Mouse (Mus musculus): Measurements from ENCODE around the gene Olfr325. TPM values are rescaled to one million over a fixed set of nuclear protein-coding genes. Genes with fewer than 3 reads are reported as not detected.

Olfr325 gene
- polyA plus RNA-seq, 1 experiment from 2014 or later, result not detected

DNA sequence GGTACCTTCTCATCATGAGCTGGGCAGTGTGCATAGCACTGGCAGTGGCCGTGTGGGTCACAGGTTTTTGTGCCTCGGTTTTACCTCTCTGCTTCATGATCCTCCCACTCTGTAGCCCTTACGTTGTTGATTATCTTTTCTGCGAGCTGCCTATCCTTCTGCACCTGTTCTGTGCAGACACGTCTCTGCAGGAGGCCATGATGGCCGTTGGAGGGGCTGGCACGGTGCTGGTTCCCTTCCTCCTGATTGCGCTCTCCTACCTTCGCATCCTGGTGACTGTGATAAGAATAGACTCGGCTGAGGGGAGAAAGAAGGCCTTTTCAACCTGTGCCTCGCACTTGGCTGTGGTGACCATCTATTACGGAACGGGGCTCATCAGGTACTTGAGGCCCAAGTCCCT lies 20.3 kb downstream of the Olfr325 start:
- H3K36me3 ChIP-seq (ENCODE audit: control insufficient read depth, insufficient read depth), result no peaks in the 10 kb centered on the region
- H3K9ac ChIP-seq (replicated peaks; ENCODE audit: low read depth, low read length), result no peak overlapping the region
- no peaks in the 10 kb centered on the region for H3K9me3 ChIP-seq (ENCODE audit: control insufficient read depth, low read length)
- H3K27me3 ChIP-seq (replicated peaks; ENCODE audit: control insufficient read depth, insufficient read depth, low read length), result no peaks in the 10 kb centered on the region
- no peak for ATAC-seq
- no peak overlapping the region for H3K27ac ChIP-seq (ENCODE audit: low read length)
- no peak overlapping the region for H3K4me3 ChIP-seq (replicated peaks; ENCODE audit: low read length)
- no peaks in the 10 kb centered on the region for H3K4me1 ChIP-seq (replicated peaks; ENCODE audit: control insufficient read depth, insufficient read depth, low read length)
- 92% methylated on average over 13 of the region's 13 CpGs for WGBS
- no peak overlapping the region for H3K4me2 ChIP-seq (ENCODE audit: low read length)

DNA sequence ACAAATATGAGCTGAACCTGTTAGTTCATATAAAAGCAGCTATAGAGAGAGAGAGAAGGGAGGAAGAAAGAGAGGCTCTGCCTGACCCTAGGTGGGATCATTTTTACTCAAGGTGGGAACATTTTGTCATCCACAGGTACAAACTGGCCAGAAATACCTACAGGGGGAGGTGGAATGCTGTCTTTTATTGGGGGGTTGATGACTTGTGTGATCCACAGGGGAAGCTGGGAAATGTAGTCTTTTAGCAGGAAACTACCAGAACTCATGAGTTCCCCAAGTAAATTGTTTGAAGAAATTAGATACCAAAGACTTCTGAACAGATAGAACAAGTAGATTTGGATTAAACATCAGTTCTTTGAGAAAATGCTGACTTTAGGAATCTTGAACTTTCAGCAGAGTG lies 24.5 kb downstream of the Olfr325 start:
- H3K4me1 ChIP-seq (replicated peaks; ENCODE audit: control insufficient read depth, insufficient read depth, low read length), result no peaks in the 10 kb centered on the region
- H3K4me2 ChIP-seq (ENCODE audit: low read length), result no peak overlapping the region
- H3K36me3 ChIP-seq (ENCODE audit: control insufficient read depth, insufficient read depth), result no peaks in the 10 kb centered on the region
- no peak for ATAC-seq
- H3K9me3 ChIP-seq (ENCODE audit: control insufficient read depth, low read length), result no peaks in the 10 kb centered on the region
- no peak overlapping the region for H3K9ac ChIP-seq (replicated peaks; ENCODE audit: low read depth, low read length)
- no peak overlapping the region for H3K4me3 ChIP-seq (replicated peaks; ENCODE audit: low read length)
- H3K27ac ChIP-seq (ENCODE audit: low read length), result no peak overlapping the region
- H3K27me3 ChIP-seq (replicated peaks; ENCODE audit: control insufficient read depth, insufficient read depth, low read length), result no peaks in the 10 kb centered on the region

DNA sequence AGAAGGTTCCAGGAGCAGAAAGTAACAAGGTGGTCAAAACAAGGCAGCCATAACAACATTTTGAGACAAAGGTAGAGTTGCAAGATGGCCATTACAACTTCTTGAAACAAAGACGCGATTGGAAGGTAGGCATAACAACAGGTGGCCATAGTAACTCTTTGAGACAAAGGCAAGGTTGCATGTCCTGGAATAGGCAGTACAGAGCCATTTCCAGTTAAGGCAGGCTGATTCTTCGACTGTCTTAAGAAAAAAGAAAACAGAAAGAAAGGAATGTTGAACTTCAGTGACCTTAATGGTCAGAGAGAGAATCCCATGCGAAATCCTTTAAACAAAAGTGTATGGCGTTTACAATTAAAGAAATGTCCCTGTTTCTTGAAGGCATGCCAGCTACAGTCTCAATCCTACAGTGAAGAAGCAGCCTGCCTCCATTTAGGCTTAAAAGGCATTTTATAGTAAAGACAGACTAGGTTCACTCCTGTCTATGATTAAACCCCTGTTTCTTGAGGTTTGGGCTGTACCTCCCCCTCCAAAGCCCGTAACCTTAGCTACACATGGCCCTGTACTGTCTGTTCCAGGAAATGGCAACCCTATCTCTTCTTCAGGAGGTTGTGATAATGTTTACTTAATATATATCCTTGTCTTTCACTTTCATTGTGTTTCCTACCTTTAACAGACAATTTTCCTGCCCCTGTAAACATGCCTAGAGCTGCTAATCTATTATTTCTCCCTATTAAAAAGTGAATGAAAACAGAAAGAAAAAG lies 25.4 kb downstream of the Olfr325 start:
- Histone ChIP-seq H3K9me3 (ENCODE audit: control insufficient read depth, low read length) (no peaks in the 10 kb centered on the region), H3K4me3 (replicated peaks; ENCODE audit: low read length) (no peak overlapping the region), H3K9ac (replicated peaks; ENCODE audit: low read depth, low read length) (no peak overlapping the region), H3K4me1 (replicated peaks; ENCODE audit: control insufficient read depth, insufficient read depth, low read length) (no peaks in the 10 kb centered on the region), H3K27ac (ENCODE audit: low read length) (no peak overlapping the region), H3K27me3 (replicated peaks; ENCODE audit: control insufficient read depth, insufficient read depth, low read length) (no peaks in the 10 kb centered on the region), H3K36me3 (ENCODE audit: control insufficient read depth, insufficient read depth) (no peaks in the 10 kb centered on the region), H3K4me2 (ENCODE audit: low read length) (no peak overlapping the region)
- WGBS, result 84% methylated on average over 6 of the region's 6 CpGs
- ATAC-seq, result no peak

DNA sequence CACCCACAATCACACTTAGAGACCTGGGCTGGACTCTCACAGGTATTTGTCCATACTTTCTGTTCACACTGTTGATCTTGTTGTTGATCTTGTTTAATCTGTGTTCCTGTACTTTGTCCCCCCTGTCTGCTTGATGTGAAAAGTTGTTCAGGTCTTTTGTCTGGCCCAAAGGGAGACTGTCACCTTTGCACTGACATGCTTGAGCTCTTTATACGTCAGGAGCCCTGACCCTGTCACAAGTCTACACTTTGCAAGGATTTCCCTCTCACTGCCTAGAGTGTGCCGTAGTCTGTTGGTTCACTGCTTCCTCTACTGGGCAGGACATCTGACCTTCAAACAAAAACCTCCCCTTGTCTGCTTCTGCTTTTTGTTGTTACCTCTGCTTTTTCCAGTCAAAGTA lies 27.2 kb downstream of the Olfr325 start:
- no peak overlapping the region for H3K27ac ChIP-seq (ENCODE audit: low read length)
- no peak overlapping the region for H3K4me2 ChIP-seq (ENCODE audit: low read length)
- H3K4me1 ChIP-seq (replicated peaks; ENCODE audit: control insufficient read depth, insufficient read depth, low read length), result no peaks in the 10 kb centered on the region
- no peaks in the 10 kb centered on the region for H3K27me3 ChIP-seq (replicated peaks; ENCODE audit: control insufficient read depth, insufficient read depth, low read length)
- H3K9me3 ChIP-seq (ENCODE audit: control insufficient read depth, low read length), result no peaks in the 10 kb centered on the region
- no peak overlapping the region for H3K4me3 ChIP-seq (replicated peaks; ENCODE audit: low read length)
- ATAC-seq, result no peak
- H3K36me3 ChIP-seq (ENCODE audit: control insufficient read depth, insufficient read depth), result no peaks in the 10 kb centered on the region
- WGBS, result 86% methylated on average over 2 of the region's 2 CpGs
- H3K9ac ChIP-seq (replicated peaks; ENCODE audit: low read depth, low read length), result no peak overlapping the region

DNA sequence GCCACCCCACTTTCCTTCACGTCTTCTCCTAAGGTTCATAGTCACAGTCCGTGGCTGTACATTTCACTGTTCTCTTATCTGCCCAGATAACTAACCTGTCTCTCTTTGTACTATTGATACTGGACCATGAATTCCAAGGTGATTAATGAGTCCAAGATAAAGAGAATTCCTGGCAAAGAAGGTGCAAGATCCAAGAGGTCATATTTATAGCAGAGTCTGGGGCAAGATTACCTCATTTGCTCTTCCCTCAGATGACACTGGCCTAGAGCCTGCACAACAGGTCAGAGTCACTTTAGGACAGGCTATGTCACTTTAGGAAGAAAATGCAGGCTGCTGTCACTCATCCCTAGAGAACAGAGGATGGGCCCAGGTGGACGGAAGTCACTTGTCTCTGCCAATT lies 27.7 kb downstream of the Olfr325 start:
- ATAC-seq, result no peak
- WGBS, result 90% methylated on average over 3 of the region's 3 CpGs
- H3K4me3 ChIP-seq (replicated peaks; ENCODE audit: low read length), result no peak overlapping the region

DNA sequence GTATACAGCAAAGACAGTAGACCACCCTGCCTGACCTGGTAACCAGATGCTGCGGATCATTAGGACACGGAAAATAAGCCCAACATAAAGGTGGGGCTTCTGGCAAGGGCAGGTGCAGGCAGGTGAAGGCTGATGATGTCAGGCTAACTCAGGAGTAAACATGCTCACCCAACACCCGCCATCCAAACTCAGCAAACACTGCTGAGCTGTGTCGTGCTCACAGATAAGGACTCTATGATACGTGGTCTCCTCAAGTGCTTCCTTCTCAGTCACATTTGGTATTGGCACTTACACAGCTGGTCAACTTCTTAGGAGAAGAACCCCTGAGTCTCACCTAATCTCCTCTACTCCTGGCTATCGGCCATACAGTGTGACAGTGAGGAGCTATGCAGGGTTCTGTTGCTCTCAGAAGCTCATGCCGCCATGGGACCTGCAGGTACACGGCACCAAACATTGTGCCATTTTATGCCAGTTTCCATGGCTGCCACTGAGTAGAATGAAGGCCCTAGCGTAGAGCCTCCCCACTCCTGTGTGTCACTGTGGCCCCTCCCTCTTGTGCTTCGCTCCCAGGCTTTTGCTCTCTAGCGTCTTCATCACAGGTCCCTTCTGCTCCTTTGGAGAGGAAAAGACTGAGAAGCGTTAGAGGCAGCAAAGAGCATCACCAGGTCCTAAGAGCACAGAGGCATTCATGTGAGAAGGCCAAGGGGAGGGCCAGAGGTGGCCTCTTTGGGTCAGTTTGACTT lies 28.8 kb downstream of the Olfr325 start:
- no peak overlapping the region for H3K4me3 ChIP-seq (replicated peaks; ENCODE audit: low read length)
- H3K4me1 ChIP-seq (replicated peaks; ENCODE audit: control insufficient read depth, insufficient read depth, low read length), result no peaks in the 10 kb centered on the region
- no peaks in the 10 kb centered on the region for H3K27me3 ChIP-seq (replicated peaks; ENCODE audit: control insufficient read depth, insufficient read depth, low read length)
- no peak overlapping the region for H3K9ac ChIP-seq (replicated peaks; ENCODE audit: low read depth, low read length)
- ATAC-seq, result no peak
- no peaks in the 10 kb centered on the region for H3K9me3 ChIP-seq (ENCODE audit: control insufficient read depth, low read length)
- 92% methylated on average over 12 of the region's 12 CpGs for WGBS
- no peak overlapping the region for H3K4me2 ChIP-seq (ENCODE audit: low read length)
- no peak overlapping the region for H3K27ac ChIP-seq (ENCODE audit: low read length)
- H3K36me3 ChIP-seq (ENCODE audit: control insufficient read depth, insufficient read depth), result no peaks in the 10 kb centered on the region

More for the DNA sequence above, 27.7 kb downstream of the Olfr325 start:
- Histone ChIP-seq H3K36me3 (ENCODE audit: control insufficient read depth, insufficient read depth) (no peaks in the 10 kb centered on the region), H3K27me3 (replicated peaks; ENCODE audit: control insufficient read depth, insufficient read depth, low read length) (no peaks in the 10 kb centered on the region), H3K27ac (ENCODE audit: low read length) (no peak overlapping the region), H3K4me2 (ENCODE audit: low read length) (no peak overlapping the region), H3K4me1 (replicated peaks; ENCODE audit: control insufficient read depth, insufficient read depth, low read length) (no peaks in the 10 kb centered on the region), H3K9ac (replicated peaks; ENCODE audit: low read depth, low read length) (no peak overlapping the region), H3K9me3 (ENCODE audit: control insufficient read depth, low read length) (no peaks in the 10 kb centered on the region)

DNA sequence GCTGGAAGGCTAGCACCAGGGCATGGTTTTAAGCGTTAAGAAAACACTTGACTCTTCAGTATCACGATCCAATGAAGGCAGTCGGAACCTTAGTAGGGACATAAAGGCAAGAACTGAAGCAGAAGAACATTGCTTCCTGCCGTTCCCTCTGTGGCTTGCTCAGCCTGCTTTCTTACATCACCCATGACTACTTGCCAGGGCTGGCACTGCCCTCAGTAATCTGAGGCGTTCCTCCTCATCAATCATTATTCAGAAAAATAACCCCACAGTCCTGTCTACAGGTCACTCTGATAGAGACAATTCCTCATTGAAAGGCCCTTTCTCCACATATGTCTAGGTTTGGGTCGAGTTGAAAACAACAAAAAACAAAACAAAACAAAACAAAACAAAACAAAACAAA lies 29.5 kb downstream of the Olfr325 start:
- ATAC-seq, result no peak
- WGBS, result 80% methylated on average over 6 of the region's 6 CpGs

DNA sequence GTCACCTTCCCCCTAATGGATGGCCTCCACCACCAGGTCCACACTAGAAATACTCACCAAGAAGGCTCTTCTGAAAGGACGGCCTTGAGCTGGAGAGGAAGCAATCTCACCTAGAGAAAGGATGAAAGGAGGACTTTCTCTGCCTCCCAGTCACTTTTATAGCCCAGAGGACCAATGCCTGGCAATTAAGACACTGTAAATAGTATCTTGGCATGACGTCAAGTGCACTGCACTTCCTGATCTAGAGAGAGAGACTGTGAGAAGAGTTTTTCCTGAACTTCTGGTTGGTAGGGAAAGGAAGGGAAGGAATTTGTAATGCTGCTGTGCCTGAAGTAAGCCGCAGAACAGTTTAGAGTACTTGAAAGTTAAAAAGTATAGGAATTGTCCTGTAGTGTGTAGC lies 35.8 kb downstream of the Olfr325 start:
- H3K27ac ChIP-seq (ENCODE audit: low read length), result no peak overlapping the region
- ATAC-seq, result no peak
- WGBS, result 82% methylated on average over 3 of the region's 3 CpGs
- H3K4me2 ChIP-seq (ENCODE audit: low read length), result no peak overlapping the region
- no peak overlapping the region for H3K9ac ChIP-seq (replicated peaks; ENCODE audit: low read depth, low read length)
- no peaks in the 10 kb centered on the region for H3K9me3 ChIP-seq (ENCODE audit: control insufficient read depth, low read length)
- no peaks in the 10 kb centered on the region for H3K4me1 ChIP-seq (replicated peaks; ENCODE audit: control insufficient read depth, insufficient read depth, low read length)
- H3K27me3 ChIP-seq (replicated peaks; ENCODE audit: control insufficient read depth, insufficient read depth, low read length), result no peaks in the 10 kb centered on the region
- no peaks in the 10 kb centered on the region for H3K36me3 ChIP-seq (ENCODE audit: control insufficient read depth, insufficient read depth)
- no peak overlapping the region for H3K4me3 ChIP-seq (replicated peaks; ENCODE audit: low read length)

More for the DNA sequence above, 29.5 kb downstream of the Olfr325 start:
- Histone ChIP-seq H3K9me3 (ENCODE audit: control insufficient read depth, low read length) (no peaks in the 10 kb centered on the region), H3K27ac (ENCODE audit: low read length) (no peak overlapping the region), H3K4me1 (replicated peaks; ENCODE audit: control insufficient read depth, insufficient read depth, low read length) (no peaks in the 10 kb centered on the region), H3K9ac (replicated peaks; ENCODE audit: low read depth, low read length) (no peak overlapping the region), H3K4me3 (replicated peaks; ENCODE audit: low read length) (no peak overlapping the region), H3K27me3 (replicated peaks; ENCODE audit: control insufficient read depth, insufficient read depth, low read length) (no peaks in the 10 kb centered on the region), H3K4me2 (ENCODE audit: low read length) (no peak overlapping the region), H3K36me3 (ENCODE audit: control insufficient read depth, insufficient read depth) (no peaks in the 10 kb centered on the region)

DNA sequence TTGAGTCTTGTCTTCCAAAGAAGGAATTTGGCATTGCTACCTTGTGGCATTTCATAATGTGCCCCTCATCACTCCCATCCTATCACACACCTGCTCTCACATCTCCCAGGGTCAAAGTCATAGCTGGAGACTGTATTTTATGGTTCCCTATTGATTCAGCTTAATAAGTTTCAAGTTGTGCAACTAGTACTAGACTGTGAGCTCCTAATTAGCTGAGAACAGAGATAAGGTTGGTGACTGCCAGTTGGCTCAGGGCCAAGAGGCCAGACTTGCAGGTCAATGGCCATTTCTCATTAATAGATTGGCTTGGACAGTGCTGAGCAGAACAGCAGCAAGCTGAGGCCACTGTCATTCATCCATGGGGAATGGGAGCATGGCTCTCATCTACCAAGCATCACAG lies 37.0 kb downstream of the Olfr325 start:
- Histone ChIP-seq H3K9ac (replicated peaks; ENCODE audit: low read depth, low read length) (no peak overlapping the region), H3K4me3 (replicated peaks; ENCODE audit: low read length) (no peak overlapping the region), H3K4me1 (replicated peaks; ENCODE audit: control insufficient read depth, insufficient read depth, low read length) (no peaks in the 10 kb centered on the region), H3K27me3 (replicated peaks; ENCODE audit: control insufficient read depth, insufficient read depth, low read length) (no peaks in the 10 kb centered on the region), H3K36me3 (ENCODE audit: control insufficient read depth, insufficient read depth) (no peaks in the 10 kb centered on the region), H3K9me3 (ENCODE audit: control insufficient read depth, low read length) (no peaks in the 10 kb centered on the region), H3K4me2 (ENCODE audit: low read length) (no peak overlapping the region), H3K27ac (ENCODE audit: low read length) (no peak overlapping the region)
- ATAC-seq, result no peak

All from forebrain, embryonic 16.5 days (tissue).